Mouse (Mus musculus) G1E (cell line): ENCODE data around the gene Ccdc12.

Experiments
- CTCF ChIP-seq: IDR thresholded peaks from 2 replicates; pipeline ENCODE4 v1.5.1; 2012; ENCODE audit warnings: low read depth, low read length, inconsistent platforms, mixed read lengths
- GATA1 ChIP-seq: IDR thresholded peaks from 2 replicates; pipeline ENCODE4 v1.6.1; 2012; ENCODE audit warnings: borderline replicate concordance, low read length, inconsistent platforms, mixed read lengths
- TAL1 ChIP-seq: conservative IDR thresholded peaks from 2 replicates; pipeline ENCODE4 v1.6.1; 2012; ENCODE audit warnings: low read depth, low read length, inconsistent platforms, mixed read lengths

DNA sequence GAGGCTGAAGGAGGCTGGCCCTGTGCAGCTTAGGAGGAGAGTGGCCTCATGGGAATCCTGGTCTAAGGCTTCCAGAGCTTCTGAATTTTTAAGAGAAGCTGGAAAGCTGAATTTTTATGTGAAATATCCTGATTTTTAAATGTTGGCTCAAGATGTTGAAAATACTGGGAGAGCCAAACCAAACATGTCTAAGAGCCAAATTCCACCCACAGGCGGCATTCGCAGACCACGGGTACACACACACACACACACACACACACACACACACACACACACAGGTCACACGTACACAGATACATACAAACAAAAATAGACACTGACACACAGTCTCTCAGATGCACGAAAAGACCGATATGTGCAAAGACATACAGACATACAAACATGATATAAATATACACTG lies 61.8 kb downstream of the Ccdc12 start:
- TF ChIP-seq CTCF (no peak), GATA1 (no peak), TAL1 (no peak)
